Mouse (Mus musculus) layer of hippocampus, postnatal 36 days (tissue): Measurements from ENCODE around the gene Ggt1. TPM values are rescaled to one million over a fixed set of nuclear protein-coding genes. Genes with fewer than 3 reads are reported as not detected.
A peak's percentile ranks its signal among the peaks of the same experiment; 100 is the strongest.

Experiments used
- DNase-seq, 2 experiments: peaks; one replicate each; pipeline ENCODE4 v3.0.0; 2022
- total RNA-seq, 2 experiments: library from RNA; stranded (reverse); gene quantifications; 2 replicates each; pipeline ENCODE4 v1.2.3; 2021

Ggt1 gene
- total RNA-seq, 2 experiments from 2014 or later = 2.7 to 3.6 TPM

- DNase-seq = no peak
These were observed 12.6 kb downstream of the Ggt1 start for GRCm38 (mm10) chr10:75573965-75574364.

DNA sequence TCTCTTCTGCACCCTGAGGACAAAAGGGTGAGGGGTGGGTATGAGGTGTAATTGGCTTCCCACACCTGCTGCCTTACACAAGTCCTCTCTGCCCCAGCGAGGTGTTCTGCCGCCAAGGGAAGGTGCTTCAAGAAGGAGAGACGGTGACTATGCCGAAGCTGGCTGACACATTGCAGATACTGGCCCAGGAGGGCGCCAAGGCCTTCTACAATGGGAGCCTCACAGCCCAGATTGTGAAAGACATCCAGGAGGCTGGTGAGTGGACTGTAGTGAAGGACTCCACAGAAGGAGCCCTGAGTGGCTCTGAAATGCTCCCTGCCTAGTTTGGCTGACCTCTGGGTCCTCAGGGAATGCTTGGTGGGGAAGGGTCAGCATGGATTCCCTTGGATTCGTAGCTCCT is 17.7 kb downstream of the Ggt1 start:
- DNase-seq = no peak

GRCm38 (mm10) chr10:75585876-75586552 is 24.6 kb downstream of the Ggt1 start:
- peak; percentile 84 to 85 for DNase-seq

GRCm38 (mm10) chr10:75586553-75586879 is 25.1 kb downstream of the Ggt1 start:
- no peak for DNase-seq

GRCm38 (mm10) chr10:75587781-75588180 is 26.4 kb downstream of the Ggt1 start:
- no peak for DNase-seq

DNA sequence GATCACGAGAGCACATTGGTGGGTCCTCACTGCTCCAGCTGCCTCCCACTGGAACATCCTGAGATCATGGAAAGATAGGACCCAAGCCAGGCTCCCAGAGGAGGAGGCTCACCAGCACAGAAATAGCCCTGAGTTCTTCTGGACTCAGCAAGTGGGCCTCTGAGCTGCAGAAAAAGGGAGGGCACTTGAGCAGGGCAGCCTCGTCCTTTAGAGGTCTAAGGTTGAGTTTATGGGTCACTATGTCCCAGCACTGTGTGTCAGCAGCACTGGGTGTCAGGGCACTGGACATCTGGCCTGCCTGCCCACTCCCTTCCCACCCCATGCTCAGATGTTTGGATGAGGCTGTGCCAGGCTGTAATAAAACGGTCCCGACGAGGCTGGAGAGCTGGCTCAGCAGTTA is 26.9 kb downstream of the Ggt1 start:
- no peak for DNase-seq

GRCm38 (mm10) chr10:75589129-75589528 is 27.7 kb downstream of the Ggt1 start, which contains the start of gene Ggt5:
Ggt5 (plus strand) TSS chr10:75589340.
- no peak for DNase-seq

GRCm38 (mm10) chr10:75589651-75590050 is 28.2 kb downstream of the Ggt1 start:
- DNase-seq = no peak

DNA sequence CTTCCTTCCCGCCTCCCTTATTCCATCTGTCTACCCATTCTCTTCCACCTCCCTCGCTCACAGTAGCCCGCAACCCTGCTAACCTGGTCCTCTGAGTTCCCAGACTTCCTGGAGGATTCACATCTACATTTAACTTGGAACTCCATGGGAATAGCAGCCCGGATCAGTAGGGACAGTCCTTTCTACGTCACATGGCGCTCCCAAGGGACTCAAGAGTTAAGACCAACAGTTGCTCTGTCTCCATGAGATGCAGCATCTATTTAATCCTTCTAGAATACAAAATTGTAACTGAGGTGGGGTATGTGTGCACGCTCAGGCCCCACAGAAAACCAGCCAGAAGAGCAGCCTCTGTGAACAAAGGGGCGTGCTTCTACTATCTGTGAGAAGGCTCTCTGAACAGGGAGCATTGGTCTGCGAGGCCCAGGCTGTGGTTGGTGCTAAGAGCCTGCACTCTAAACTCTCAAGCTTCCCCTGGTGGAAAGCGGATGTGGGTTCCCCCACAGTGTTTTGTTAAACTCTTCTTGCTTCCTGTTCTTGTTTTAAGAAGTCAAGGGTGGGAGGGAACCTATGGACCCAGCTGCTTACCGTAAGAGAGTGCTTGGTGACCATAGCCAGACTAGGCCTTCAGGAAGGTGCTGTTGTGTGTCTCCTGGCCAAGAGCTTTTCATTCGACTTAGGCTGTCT is 29.9 kb downstream of the Ggt1 start:
- no peak for DNase-seq

DNA sequence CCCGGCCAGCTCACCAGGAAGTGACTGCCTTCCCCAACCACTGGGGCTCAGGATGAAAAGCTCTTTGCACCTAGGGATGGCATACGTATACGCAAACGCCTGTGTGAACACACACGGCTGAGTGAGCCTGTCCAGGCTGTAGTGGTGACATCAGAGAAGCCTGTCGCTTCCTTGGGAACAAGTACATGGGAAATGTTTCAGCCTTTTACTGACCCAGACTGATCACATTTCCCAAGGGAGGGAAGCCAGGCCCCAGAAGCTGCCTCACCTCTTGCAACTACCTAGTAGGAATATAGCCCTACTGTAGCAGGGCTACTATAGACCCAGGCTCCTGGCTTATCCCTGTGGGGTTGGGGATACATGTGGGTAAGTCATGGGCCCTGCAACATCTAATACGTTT is 31.2 kb downstream of the Ggt1 start:
- DNase-seq = no peak

DNA sequence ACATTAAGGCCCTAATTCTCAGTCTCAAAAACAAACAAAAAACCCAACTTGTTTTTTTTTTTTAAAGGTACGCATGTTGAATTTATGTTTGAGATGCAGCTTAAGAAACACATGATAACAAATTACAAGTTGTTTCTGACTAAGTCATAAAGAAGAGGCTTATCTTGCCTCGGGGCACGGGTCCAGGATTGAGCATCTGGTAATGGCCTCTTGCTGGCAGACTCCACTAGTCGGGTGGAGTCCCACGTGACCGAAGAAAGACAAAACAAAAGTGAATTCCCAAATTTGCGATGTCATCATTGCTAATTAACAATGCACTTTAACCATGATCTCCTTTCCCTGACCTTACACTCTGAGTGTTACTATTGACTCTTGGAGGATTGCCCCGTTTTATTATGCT is 34.6 kb downstream of the Ggt1 start:
- DNase-seq = no peak

- DNase-seq = no peak
These were observed 38.9 kb downstream of the Ggt1 start for GRCm38 (mm10) chr10:75600189-75600730.

- no peak for DNase-seq
These were observed 43.9 kb downstream of the Ggt1 start for GRCm38 (mm10) chr10:75605162-75605846.

- no peak for DNase-seq
These were observed 45.8 kb downstream of the Ggt1 start for GRCm38 (mm10) chr10:75607253-75607652.

- no peak for DNase-seq
These were observed 47.6 kb downstream of the Ggt1 start for GRCm38 (mm10) chr10:75608975-75609374.

- DNase-seq = no peak
These were observed 49.1 kb downstream of the Ggt1 start for GRCm38 (mm10) chr10:75610486-75610885.

DNA sequence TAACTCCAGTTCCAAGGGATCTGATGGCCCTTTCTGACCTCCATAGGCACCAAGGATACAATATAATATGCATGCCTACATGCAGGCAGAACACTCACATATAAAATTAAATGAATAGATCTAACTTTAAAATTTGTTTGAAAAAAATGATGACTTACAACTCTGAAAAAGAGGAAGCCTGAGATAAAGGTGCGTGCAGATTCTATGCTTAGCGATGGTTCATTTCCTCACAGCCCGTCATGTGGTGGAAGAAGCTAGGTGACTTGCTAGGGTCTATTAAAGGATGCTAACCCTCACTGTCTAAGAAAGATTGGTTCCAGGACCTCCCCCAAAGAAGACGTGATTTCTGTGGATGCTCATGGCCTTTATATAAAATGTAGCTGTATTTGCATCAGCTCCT is 54.6 kb downstream of the Ggt1 start:
- DNase-seq = no peak

DNA sequence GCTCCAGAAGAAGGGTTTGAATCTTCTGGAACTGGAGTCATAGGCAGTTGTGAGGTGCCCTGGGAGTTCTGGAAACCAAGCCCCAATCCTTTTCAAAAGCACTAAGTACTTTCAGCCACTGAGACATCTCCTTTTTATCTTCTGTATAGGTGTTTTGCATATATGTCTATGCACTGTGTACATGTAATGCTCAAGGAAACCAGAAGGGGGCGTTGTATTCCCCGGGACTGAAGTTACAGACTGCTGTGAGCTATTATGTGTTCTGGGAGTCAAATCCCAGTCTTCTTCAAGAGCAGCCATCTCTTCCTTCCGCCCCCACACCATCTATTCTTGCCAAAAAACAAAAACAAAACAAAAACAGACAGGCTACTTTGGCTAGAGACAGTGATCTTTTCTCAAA is 59.4 kb downstream of the Ggt1 start:
- DNase-seq = no peak

- DNase-seq = no peak
These were observed 64.5 kb downstream of the Ggt1 start for GRCm38 (mm10) chr10:75625920-75626319.

DNA sequence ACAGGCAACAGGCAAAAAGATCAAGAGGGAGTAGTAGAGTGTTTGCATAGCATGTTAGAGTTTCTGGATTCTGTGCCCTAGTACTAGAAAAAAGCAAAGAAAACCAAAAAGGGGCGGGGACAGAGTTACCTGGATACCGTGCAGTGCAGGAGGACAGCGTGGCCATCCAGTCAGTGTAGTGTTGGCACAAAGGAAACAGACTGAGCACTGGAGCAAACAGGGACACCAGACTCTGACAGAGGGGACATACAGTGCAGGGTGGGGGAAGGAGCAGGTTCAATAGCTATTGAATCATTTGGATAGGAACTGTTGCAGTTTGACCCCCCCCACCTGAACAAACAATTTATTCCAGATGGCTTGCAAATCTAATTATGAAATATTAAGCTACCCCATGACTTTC is 65.6 kb downstream of the Ggt1 start:
- no peak for DNase-seq

DNA sequence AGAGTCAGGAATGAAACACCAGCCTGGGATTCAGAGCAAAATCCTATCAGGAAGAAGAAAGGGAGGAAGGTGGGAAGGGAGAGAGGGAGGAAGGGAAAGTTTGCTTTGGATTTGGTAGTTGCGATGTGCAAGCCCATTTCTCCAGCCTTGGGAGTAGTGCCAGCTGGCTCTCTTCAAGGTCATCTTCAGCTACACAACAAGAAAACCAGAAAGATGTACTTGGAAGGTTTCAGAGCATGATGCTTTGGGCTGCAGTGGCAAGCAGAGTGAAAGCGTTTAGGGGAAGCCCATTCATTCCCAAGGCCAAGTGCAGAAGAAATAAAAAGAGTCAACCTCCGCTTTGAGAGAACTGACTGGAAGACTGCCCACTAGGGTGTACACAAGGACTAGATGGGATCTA is 66.1 kb downstream of the Ggt1 start:
- no peak for DNase-seq

DNA sequence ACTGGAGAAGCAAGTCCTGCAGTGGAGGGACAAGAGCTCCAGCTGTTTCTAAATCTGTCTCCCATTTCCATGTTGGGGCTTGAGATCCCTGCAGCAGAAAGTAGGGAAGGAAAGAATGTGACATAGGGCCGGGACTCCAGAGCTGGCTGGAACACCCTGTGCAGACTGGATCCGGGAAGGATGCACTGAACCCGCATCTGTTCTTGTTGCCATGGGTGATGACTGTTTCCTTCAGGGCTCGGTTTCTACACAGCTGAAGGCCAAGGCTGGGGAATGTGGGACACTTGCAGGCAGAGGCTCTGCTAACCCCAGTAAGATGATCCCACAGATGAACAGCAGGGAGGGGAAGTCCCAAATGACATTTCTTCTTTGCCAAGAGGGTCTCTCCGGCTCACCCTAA is 71.2 kb downstream of the Ggt1 start:
- no peak for DNase-seq

- no peak for DNase-seq
These were observed 71.6 kb downstream of the Ggt1 start for GRCm38 (mm10) chr10:75633048-75633447.
